ENCODE assay signal across 10 mouse cellular contexts in genomic region chr11:45959598-45959997, GRCm38 (mm10). TPM values are rescaled to one million over a fixed set of nuclear protein-coding genes. Genes with fewer than 3 reads are reported as not detected.
DNase-seq lines count a peak whose midpoint lies in the region; ATAC-seq and TF ChIP-seq lines count a peak whose summit lies in the region.
"Had no signal": no experiment of that assay in that cellular context is flagged by ENCODE, and none has a peak within 500 bp of the region (broad histone marks: within the 10 kb centered on the region; RNA-seq: fewer than 3 reads in every experiment).

No protein-coding gene starts in this region.

- no peak for TF ChIP-seq POLR2A in brain, embryonic 14.5 days (IDR thresholded peaks at IDR 0.05; ENCODE audit: borderline replicate concordance, extremely low read depth, insufficient read depth, insufficient read length, poor library complexity, severe bottlenecking)

- no peak overlapping the region for H3K9ac ChIP-seq in hindbrain, postnatal 0 days (replicated peaks; ENCODE audit: low read length)
- no peak overlapping the region for H3K9ac ChIP-seq in hindbrain, embryonic 13.5 days
- no peak overlapping the region for H3K9ac ChIP-seq in stomach, postnatal 0 days (ENCODE audit: low read length)
- H3K9ac ChIP-seq: heart, embryonic 15.5 days had no signal

- peak; percentile 49 for TF ChIP-seq CTCF in hindbrain, postnatal 0 days (IDR thresholded peaks at IDR 0.05; ENCODE audit: low read depth)
- peak; percentile 4; the same call in 1 of the 2 replicates for TF ChIP-seq CTCF in brain, embryonic 14.5 days (IDR thresholded peaks at IDR 0.05; ENCODE audit: borderline replicate concordance, extremely low read depth, insufficient read depth, insufficient read length)
- TF ChIP-seq CTCF in stomach, postnatal 0 days (IDR thresholded peaks at IDR 0.05; ENCODE audit: low read depth), result peak; percentile 63

- H3K9me3 ChIP-seq in hindbrain, postnatal 0 days (ENCODE audit: low read length), result no peaks in the 10 kb centered on the region
- no peaks in the 10 kb centered on the region for H3K9me3 ChIP-seq in hindbrain, embryonic 13.5 days
- H3K9me3 ChIP-seq in stomach, postnatal 0 days (ENCODE audit: control insufficient read depth, low read length), result no peaks in the 10 kb centered on the region
- H3K9me3 ChIP-seq: heart, embryonic 15.5 days; midbrain, embryonic 10.5 days had no signal

- H3K4me3 ChIP-seq in hindbrain, postnatal 0 days (ENCODE audit: low read length), result no peak overlapping the region
- H3K4me3 ChIP-seq in hindbrain, embryonic 13.5 days, result no peak overlapping the region
- no peak overlapping the region for H3K4me3 ChIP-seq in stomach, postnatal 0 days (ENCODE audit: low read depth, low read length)
- H3K4me3 ChIP-seq: heart, embryonic 15.5 days; midbrain, embryonic 10.5 days had no signal

- no peak for TF ChIP-seq EP300 in stomach, postnatal 0 days (optimal IDR thresholded peaks at IDR 0.05)

- WGBS in hindbrain, postnatal 0 days, result 82% methylated on average over 3 of the region's 3 CpGs
- 77% methylated on average over 3 of the region's 3 CpGs for WGBS in hindbrain, embryonic 13.5 days
- WGBS in stomach, postnatal 0 days, result 82% methylated on average over 3 of the region's 3 CpGs

- no peaks in the 10 kb centered on the region for H3K36me3 ChIP-seq in hindbrain, postnatal 0 days (ENCODE audit: insufficient read depth, low read length)
- H3K36me3 ChIP-seq in hindbrain, embryonic 13.5 days, result no peaks in the 10 kb centered on the region
- no peaks in the 10 kb centered on the region for H3K36me3 ChIP-seq in stomach, postnatal 0 days (ENCODE audit: control insufficient read depth, insufficient read depth, low read length)
- H3K36me3 ChIP-seq: heart, embryonic 15.5 days; midbrain, embryonic 10.5 days had no signal

- no peak overlapping the region for H3K4me2 ChIP-seq in hindbrain, postnatal 0 days (ENCODE audit: low read depth, low read length)
- H3K4me2 ChIP-seq in hindbrain, embryonic 13.5 days, result no peak overlapping the region
- H3K4me2 ChIP-seq in stomach, postnatal 0 days (replicated peaks; ENCODE audit: low read depth), result no peak overlapping the region
- H3K4me2 ChIP-seq: heart, embryonic 15.5 days had no signal

- DNase-seq in hindbrain, postnatal 0 days (ENCODE audit: low spot score), result peak; percentile 63
- peak; percentile 36 for DNase-seq in thymus, postnatal 0 days (ENCODE audit: low spot score)
- no peak for DNase-seq in thymus, postnatal 25 days
- DNase-seq in brain, embryonic 14.5 days (ENCODE audit: low read depth), result peak; percentile 10
- DNase-seq in stomach, postnatal 0 days (ENCODE audit: low spot score), result peak; percentile 32
- no peak for DNase-seq in thymus, postnatal 36 days
- DNase-seq: layer of hippocampus, adult 9-11 months had no signal

- no peak for ATAC-seq in hindbrain, postnatal 0 days
- no peak for ATAC-seq in hindbrain, embryonic 13.5 days (ENCODE audit: low FRiP score)
- no peak for ATAC-seq in stomach, postnatal 0 days (ENCODE audit: low FRiP score, low TSS enrichment)

- no peaks in the 10 kb centered on the region for H3K4me1 ChIP-seq in hindbrain, postnatal 0 days (ENCODE audit: insufficient read depth, low read length)
- peaks cover 3% of the 10 kb centered on the region for H3K4me1 ChIP-seq in hindbrain, embryonic 13.5 days (replicated peaks)
- no peaks in the 10 kb centered on the region for H3K4me1 ChIP-seq in stomach, postnatal 0 days (replicated peaks; ENCODE audit: control insufficient read depth, insufficient read depth)

- no peak overlapping the region for H3K27ac ChIP-seq in hindbrain, postnatal 0 days
- no peak overlapping the region for H3K27ac ChIP-seq in hindbrain, embryonic 13.5 days
- no peak overlapping the region for H3K27ac ChIP-seq in stomach, postnatal 0 days (replicated peaks)
- H3K27ac ChIP-seq: heart, embryonic 15.5 days; midbrain, embryonic 10.5 days had no signal

- no peaks in the 10 kb centered on the region for H3K27me3 ChIP-seq in hindbrain, postnatal 0 days (ENCODE audit: insufficient read depth, low read length)
- no peaks in the 10 kb centered on the region for H3K27me3 ChIP-seq in hindbrain, embryonic 13.5 days
- H3K27me3 ChIP-seq in stomach, postnatal 0 days (ENCODE audit: control insufficient read depth, insufficient read depth, low read length), result no peaks in the 10 kb centered on the region
- H3K27me3 ChIP-seq: heart, embryonic 15.5 days had no signal

RNA-seq across cellular contexts. Expression of gene Thg1l, which starts 4.3 kb away (rescaled TPM):
- 11.4 and 13.3 TPM in 2 replicates for total RNA-seq in hindbrain, postnatal 0 days (2014; rRNA removed)
- polyA plus RNA-seq in hindbrain, postnatal 0 days (2015; fragmentation: Nextera tagmentation; extraction: Ambion mirVana), result 8.8 and 10.6 TPM in 2 replicates
- polyA plus RNA-seq in hindbrain, embryonic 13.5 days (2015; fragmentation: Nextera tagmentation; extraction: Ambion mirVana), result 10.4 and 12.0 TPM in 2 replicates
- polyA plus RNA-seq in thymus, postnatal 0 days (2015; fragmentation: Nextera tagmentation; extraction: Ambion mirVana), result 12.6 and 12.9 TPM in 2 replicates
- polyA plus RNA-seq in brain, embryonic 14.5 days (2012; rRNA removed), result 12.0 and 12.2 TPM in 2 replicates
- 6.9 and 7.4 TPM in 2 replicates for polyA plus RNA-seq in stomach, postnatal 0 days (2015; fragmentation: Nextera tagmentation; extraction: Ambion mirVana)

RNA-seq across cellular contexts. Expression of gene Lsm11, which starts 14.9 kb away (rescaled TPM):
- 92.6 and 96.2 TPM in 2 replicates for total RNA-seq in hindbrain, postnatal 0 days (2014; rRNA removed)
- 27.5 and 31.0 TPM in 2 replicates for polyA plus RNA-seq in hindbrain, postnatal 0 days (2015; fragmentation: Nextera tagmentation; extraction: Ambion mirVana)
- 15.1 and 15.8 TPM in 2 replicates for polyA plus RNA-seq in hindbrain, embryonic 13.5 days (2015; fragmentation: Nextera tagmentation; extraction: Ambion mirVana)
- 8.1 and 10.0 TPM in 2 replicates for polyA plus RNA-seq in thymus, postnatal 0 days (2015; fragmentation: Nextera tagmentation; extraction: Ambion mirVana)
- polyA plus RNA-seq in brain, embryonic 14.5 days (2012; rRNA removed), result 19.1 and 29.7 TPM in 2 replicates
- 3.5 and 3.6 TPM in 2 replicates for polyA plus RNA-seq in stomach, postnatal 0 days (2015; fragmentation: Nextera tagmentation; extraction: Ambion mirVana)

RNA-seq across cellular contexts. Expression of gene Sox30, which starts 20.5 kb away (rescaled TPM):
- total RNA-seq in hindbrain, postnatal 0 days (2014; rRNA removed), result 0.93 TPM in 1 of 2 replicates, not detected in the other
- polyA plus RNA-seq in hindbrain, postnatal 0 days (2015; fragmentation: Nextera tagmentation; extraction: Ambion mirVana), result 0.08 and 0.09 TPM in 2 replicates
- polyA plus RNA-seq in hindbrain, embryonic 13.5 days (2015; fragmentation: Nextera tagmentation; extraction: Ambion mirVana), result 0.10 and 0.17 TPM in 2 replicates
- polyA plus RNA-seq in thymus, postnatal 0 days (2015; fragmentation: Nextera tagmentation; extraction: Ambion mirVana), result 0.19 and 0.26 TPM in 2 replicates
- polyA plus RNA-seq in brain, embryonic 14.5 days (2012; rRNA removed), result 0.29 and 0.30 TPM in 2 replicates
- 0.15 and 0.17 TPM in 2 replicates for polyA plus RNA-seq in stomach, postnatal 0 days (2015; fragmentation: Nextera tagmentation; extraction: Ambion mirVana)

Comparison
In these comparisons a context has a peak if more than half of its experiments do, and no peak if none do; other contexts are left out.
1. DNase-seq: peak in hindbrain, postnatal 0 days (single experiment), thymus, postnatal 0 days (single experiment), brain, embryonic 14.5 days (single experiment) and stomach, postnatal 0 days (single experiment); none in thymus, postnatal 25 days (single experiment) and thymus, postnatal 36 days (0 of 2).
2. CTCF ChIP-seq: peak in every context shown above with its lines; median percentile 63 in stomach, postnatal 0 days; 49 in hindbrain, postnatal 0 days; 4 in brain, embryonic 14.5 days.